Mouse (Mus musculus): ENCODE data around the gene Cep250. TPM values are rescaled to one million over a fixed set of nuclear protein-coding genes. Genes with fewer than 3 reads are reported as not detected.

The Cep250 gene
- total RNA-seq, 1 experiment from 2014 or later, result 13.1 TPM

GRCm38 (mm10) chr2:155962991-155963390 is 6.7 kb downstream of the Cep250 start:
- DNase-seq, result no peak

- no peak for DNase-seq
Observed at GRCm38 (mm10) chr2:155973348-155973747, 17.1 kb downstream of the Cep250 start.

GRCm38 (mm10) chr2:155974087-155974731 is 18.0 kb downstream of the Cep250 start:
- no peak for DNase-seq

GRCm38 (mm10) chr2:155979328-155979991 is 23.2 kb downstream of the Cep250 start:
- peak; percentile 54 for DNase-seq

- no peak for DNase-seq
Observed at GRCm38 (mm10) chr2:155985776-155986175, 29.5 kb downstream of the Cep250 start.

GRCm38 (mm10) chr2:155987131-155987530 is 30.9 kb downstream of the Cep250 start:
- no peak for DNase-seq

- DNase-seq, result no peak
Observed at GRCm38 (mm10) chr2:155989085-155989484, 32.8 kb downstream of the Cep250 start.

- no peak for DNase-seq
Observed at GRCm38 (mm10) chr2:155991151-155991550, 34.9 kb downstream of the Cep250 start.

GRCm38 (mm10) chr2:155991863-155992321 is 35.6 kb downstream of the Cep250 start:
- peak; percentile 74 for DNase-seq

GRCm38 (mm10) chr2:156005393-156005792 is 49.1 kb downstream of the Cep250 start:
- no peak for DNase-seq

GRCm38 (mm10) chr2:156007888-156008532 is 51.8 kb downstream of the Cep250 start, which contains the start of the genes 6430550D23Rik and Ergic3:
Gene 6430550D23Rik (minus strand): TSS chr2:156007977.
Gene Ergic3 (plus strand): TSS chr2:156008045.
- DNase-seq, result peak; percentile 100

- DNase-seq, result peak; percentile 24
Observed at GRCm38 (mm10) chr2:156018106-156018505, 61.8 kb downstream of the Cep250 start.

GRCm38 (mm10) chr2:156021219-156021618 is 65.0 kb downstream of the Cep250 start:
- no peak for DNase-seq

- DNase-seq, result no peak
Observed at GRCm38 (mm10) chr2:156021765-156022164, 65.5 kb downstream of the Cep250 start.

- no peak for DNase-seq
Observed at GRCm38 (mm10) chr2:156025482-156025881, 69.2 kb downstream of the Cep250 start.

- no peak for DNase-seq
Observed at GRCm38 (mm10) chr2:156039390-156039789, 83.1 kb downstream of the Cep250 start.

GRCm38 (mm10) chr2:156042903-156043302 is 86.6 kb downstream of the Cep250 start:
- no peak for DNase-seq

GRCm38 (mm10) chr2:156047929-156048328 is 91.7 kb downstream of the Cep250 start:
- DNase-seq, result no peak

Other genes starting within 250 kb of the Cep250 start
- 35.1 and 37.9 TPM in 2 replicates for gene Edem2, start 227.0 kb upstream of the Cep250 start, total RNA-seq (2021)
- not detected in 2 replicates for gene Gm17581, start 220.6 kb upstream of the Cep250 start, total RNA-seq (2021)
- 38.3 and 52.9 TPM in 2 replicates for gene Procr, start 205.3 kb upstream of the Cep250 start, total RNA-seq (2021)
- 2.6 and 3.4 TPM in 2 replicates for gene Mmp24, start 181.1 kb upstream of the Cep250 start, total RNA-seq (2021)
- 81.1 and 87.2 TPM in 2 replicates for gene BC029722, start 137.0 kb upstream of the Cep250 start, total RNA-seq (2021)
- 113 and 133 TPM in 2 replicates for gene Eif6, start 129.5 kb upstream of the Cep250 start, total RNA-seq (2021)
- not detected in 2 replicates for gene Fam83c, start 121.6 kb upstream of the Cep250 start, total RNA-seq (2021)
- gene Uqcc1, start 26.1 kb upstream of the Cep250 start, total RNA-seq (2021), result 141 and 154 TPM in 2 replicates
- gene Gm15557, start 15.7 kb upstream of the Cep250 start, total RNA-seq (2021), result not detected in 2 replicates
- gene Gdf5, start 11.1 kb upstream of the Cep250 start, total RNA-seq (2021), result 1.1 and 1.8 TPM in 2 replicates
- gene 6430550D23Rik, start 51.5 kb downstream of the Cep250 start, total RNA-seq (2021), result 2.9 and 4.0 TPM in 2 replicates
- 179 and 180 TPM in 2 replicates for gene Ergic3, start 51.6 kb downstream of the Cep250 start, total RNA-seq (2021)
- gene Fer1l4, start 96.5 kb downstream of the Cep250 start, total RNA-seq (2021), result not detected in 2 replicates
- gene Spag4, start 108.7 kb downstream of the Cep250 start, total RNA-seq (2021), result 4.2 and 6.0 TPM in 2 replicates
- 42.4 and 48.1 TPM in 2 replicates for gene Cpne1, start 155.5 kb downstream of the Cep250 start, total RNA-seq (2021)
- 30.4 and 32.4 TPM in 2 replicates for gene Rbm12, start 155.5 kb downstream of the Cep250 start, total RNA-seq (2021)
- gene Gm28036, start 170.6 kb downstream of the Cep250 start, total RNA-seq (2021), result 18.3 and 23.2 TPM in 2 replicates
- gene Romo1, start 187.6 kb downstream of the Cep250 start, total RNA-seq (2021), result 378 and 386 TPM in 2 replicates
- 71.2 and 77.5 TPM in 2 replicates for gene Nfs1, start 187.7 kb downstream of the Cep250 start, total RNA-seq (2021)
- gene Rbm39, start 223.8 kb downstream of the Cep250 start, total RNA-seq (2021), result 338 and 382 TPM in 2 replicates
- gene Phf20, start 240.0 kb downstream of the Cep250 start, total RNA-seq (2021), result 40.9 and 44.4 TPM in 2 replicates